Mouse (Mus musculus) gastrocnemius, postnatal 4 days (tissue): Measurements from ENCODE around the gene Tacc2. TPM values are rescaled to one million over a fixed set of nuclear protein-coding genes. Genes with fewer than 3 reads are reported as not detected.
A peak's percentile ranks its signal among the peaks of the same experiment; 100 is the strongest.
"Not testable (repeated sequence)": the region's sequence is repeated elsewhere in the genome, so short reads cannot be mapped to it uniquely, and the experiment has no call there.

Experiments used
- DNase-seq, 2 experiments: peaks; one replicate each; pipeline ENCODE4 v3.0.0; 2021 to 2022; ENCODE audit warnings: low spot score in 2 of 2, mixed read lengths in 2 of 2
- total RNA-seq, 2 experiments: library from RNA; stranded (reverse); gene quantifications; 2 replicates each; pipeline ENCODE4 v1.2.3; 2021

Tacc2 gene
- total RNA-seq, 2 experiments from 2014 or later: 171 to 202 TPM

DNA sequence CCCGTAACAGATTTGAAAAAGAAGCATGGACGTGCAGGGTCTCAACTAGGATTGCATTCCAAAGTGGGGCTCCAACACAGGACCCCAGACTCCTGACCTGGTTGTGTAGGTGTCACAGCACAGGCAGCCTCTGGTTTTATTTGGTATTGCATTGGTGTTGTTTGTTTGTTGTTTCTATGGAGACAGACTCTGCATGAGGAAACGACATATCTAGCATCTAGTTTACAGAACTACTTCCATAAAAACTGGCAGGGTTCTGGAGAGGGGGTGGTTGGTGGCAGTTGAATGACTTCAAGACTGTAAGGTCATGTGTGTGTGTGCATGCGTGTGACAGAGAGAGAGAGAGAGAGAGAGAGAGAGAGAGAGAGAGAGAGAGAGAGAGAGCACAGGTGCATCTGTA, 70.8 kb downstream of the Tacc2 start:
- DNase-seq: no peak

DNA sequence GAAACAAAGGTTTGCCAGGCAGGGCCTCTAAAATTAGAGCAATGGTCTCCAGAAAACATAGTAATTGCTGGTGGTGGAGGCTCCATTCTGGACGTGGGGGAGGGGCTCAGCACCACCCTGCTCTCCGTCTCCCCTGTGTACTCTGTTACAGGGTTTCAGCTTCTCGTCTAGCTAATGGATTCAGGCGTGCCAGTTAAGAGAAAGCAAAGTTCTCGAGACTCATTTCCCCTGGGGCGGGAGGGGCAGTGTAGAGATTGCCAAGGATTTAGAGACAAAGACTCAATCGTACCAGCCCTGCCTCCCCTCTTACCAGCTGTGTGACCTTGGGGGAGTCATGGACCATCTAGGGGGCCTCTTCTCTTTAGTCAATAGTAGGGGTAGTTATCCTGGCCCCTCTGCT, 72.0 kb downstream of the Tacc2 start:
- no peak for DNase-seq

DNA sequence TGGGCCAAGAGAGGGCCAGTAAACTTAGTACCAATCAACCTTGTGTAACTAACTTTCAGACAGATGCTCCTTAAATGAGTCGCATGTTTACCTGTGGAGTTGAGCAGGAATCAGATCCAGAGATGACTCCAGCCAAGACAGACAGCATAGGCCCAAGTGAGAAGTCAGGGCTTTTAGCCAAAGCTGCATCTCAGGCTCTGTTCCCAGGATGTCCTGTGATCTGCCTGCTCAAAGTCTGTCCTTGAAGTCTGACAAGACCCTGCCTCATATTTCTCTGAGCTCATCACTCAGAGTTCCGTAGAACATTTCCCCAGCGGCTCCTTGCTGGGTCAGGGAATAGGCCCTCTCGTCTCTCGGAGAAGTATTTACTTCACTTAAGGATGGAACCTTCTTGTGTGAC, 73.4 kb downstream of the Tacc2 start:
- no peak for DNase-seq

DNA sequence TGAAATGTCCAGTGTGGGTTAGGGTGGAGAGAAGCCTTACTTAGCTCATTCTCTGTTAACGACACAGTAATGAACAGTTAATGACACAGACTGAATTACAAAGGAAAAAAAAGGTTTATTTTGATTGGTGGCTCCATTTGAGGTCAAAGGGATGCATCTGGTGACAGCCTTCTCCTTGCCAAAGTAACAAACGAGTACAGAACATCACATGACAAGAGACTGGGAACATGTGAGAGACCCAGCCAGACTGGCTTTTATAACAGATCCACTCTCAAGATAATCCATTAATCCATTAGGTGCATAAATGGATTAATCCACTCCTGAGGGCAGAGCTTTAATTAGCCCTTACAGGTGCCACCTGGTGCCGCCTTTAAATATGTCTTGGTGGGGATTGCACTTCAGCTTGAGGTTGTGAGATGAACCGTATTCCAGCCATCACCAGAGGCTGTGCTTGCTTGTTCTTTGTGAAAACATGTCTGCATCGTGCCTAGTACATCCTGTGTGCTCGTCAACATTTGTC, 75.9 kb downstream of the Tacc2 start:
- no peak for DNase-seq

DNA sequence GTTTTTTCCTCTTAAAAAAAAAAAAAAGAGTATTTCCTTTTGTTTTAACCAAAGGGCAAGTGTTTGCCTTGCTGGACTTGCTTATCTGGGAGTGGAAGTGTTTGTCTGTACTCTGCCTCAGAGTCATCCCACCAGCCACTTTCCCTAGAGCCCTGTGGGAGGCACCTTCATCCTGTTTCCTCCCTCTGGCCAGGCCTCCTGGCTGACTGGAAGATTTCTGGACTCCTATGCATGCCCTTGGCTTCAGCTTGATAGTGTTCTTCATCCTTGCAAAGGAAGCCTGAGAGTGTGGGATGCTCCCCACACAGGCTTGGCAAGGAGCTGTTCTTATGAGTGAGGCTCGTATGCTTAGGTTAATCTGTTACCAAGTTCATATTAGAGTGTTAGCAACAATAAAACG, 77.3 kb downstream of the Tacc2 start:
- DNase-seq: no peak

DNA sequence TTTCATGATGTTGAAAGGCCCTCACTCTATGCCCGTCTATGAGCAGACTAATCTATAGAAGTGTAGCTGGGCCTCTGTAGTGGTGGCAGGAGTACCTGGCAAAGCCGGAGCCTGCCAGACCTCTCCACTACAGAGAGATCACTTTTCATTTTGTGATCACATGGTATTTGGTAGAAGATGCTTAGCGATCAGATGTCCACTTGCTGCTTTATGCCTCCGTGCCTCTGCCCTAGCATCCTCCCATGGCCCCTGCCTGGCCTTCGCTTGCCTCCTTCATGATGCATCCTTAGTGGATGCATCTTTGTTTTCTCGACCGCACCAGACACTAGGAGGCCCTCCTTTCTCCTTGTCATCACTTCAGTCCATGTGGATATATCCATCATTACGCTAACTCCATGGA, 79.7 kb downstream of the Tacc2 start:
- no peak for DNase-seq

DNA sequence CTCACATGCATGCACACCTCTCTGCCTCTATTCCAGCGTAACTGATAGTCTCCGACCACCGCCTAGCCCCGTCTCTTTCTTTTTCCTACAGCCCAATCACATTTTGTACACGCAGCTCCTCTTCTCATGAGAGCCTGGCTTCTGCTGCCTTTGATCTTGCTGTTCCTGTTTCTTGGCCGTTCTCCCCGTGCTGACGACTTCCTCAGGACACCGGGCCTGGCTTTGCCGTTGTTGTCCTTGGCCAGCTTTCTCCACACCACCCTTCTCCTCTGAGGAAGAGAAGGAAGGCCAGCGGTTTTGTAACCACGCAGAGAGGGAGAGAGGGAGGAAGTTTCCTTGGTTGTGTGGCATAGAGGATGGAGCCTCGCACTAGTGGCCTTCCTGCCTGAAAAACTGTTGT, 80.5 kb downstream of the Tacc2 start:
- peak in 1 of 2 experiments; percentile 52 for DNase-seq

DNA sequence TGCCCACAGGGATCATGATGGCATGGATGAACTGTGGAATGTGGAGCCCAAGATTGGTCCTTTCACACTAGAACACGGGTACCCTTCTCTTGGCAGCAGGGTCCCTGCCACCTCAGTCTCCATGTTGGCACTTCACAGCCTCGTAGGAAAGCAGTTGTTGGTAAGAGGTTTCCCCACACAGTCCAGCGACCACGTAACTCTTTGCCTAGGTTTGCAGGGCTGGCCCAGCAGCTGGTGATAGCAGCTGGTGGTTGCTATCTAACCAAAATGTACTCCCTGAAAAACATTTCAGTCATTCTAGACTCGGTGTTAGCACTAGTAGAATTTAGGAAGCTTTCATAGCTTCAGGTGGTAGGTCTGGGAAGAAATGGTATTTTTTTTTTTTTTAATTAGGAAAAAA, 81.9 kb downstream of the Tacc2 start:
- DNase-seq: no peak

DNA sequence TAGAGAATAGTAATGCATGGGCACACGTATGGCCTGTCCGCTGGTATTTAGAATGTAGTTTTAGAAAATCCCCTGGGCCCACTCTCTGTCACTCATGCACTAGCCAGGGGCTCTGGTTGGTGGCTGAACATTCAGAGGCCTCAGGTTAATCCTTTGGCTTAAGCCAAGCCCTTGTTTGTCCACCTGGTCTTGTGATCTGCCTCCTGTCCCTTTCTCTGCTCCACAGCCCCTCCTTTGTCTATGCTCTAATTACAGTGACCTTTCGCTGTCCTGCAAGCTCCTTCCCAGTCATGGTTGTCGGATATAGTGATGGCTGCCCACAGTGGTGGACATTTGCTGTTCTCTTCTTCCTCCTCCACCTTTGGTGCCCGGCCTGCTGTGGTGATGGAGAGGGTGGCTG, 85.0 kb downstream of the Tacc2 start:
- no peak for DNase-seq

DNA sequence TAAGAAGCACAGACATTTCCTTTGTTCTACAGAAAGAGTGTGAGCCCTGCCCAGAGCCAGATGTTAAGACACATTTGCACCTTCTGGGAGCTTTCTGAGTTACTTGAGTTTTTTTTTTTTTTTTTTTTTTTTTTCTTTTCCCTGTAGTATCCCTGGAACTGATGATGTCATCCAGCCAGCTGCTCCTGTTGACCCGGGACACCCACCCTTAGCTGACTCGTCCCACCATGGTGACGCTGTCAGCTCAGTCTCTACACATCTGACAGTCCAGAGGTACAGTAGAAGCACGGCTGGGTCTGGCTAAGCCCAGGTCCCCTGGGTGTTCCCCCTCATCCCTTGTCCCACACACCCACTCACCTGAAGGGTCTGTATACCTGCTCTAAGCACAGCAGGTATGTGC, 85.6 kb downstream of the Tacc2 start:
- DNase-seq: no peak

DNA sequence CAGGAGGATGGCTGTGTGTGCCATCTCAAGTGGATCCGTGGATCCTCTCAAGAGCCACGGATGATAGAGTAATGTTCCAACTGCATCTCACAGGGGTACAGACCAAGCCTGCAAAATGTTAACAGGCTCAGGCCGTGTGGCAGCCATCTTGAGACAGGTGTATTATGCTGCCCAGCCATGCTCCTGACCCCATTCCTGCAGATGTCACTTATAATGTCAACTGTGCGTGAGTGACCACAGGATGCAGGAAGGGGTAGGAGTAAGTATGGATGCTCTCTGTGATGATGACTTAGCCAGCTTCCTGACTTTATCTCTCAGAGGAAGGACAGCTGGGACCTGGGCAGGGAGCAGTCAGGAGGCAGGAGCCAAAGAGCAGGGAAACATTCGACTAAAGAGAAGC, 86.8 kb downstream of the Tacc2 start:
- no peak for DNase-seq

DNA sequence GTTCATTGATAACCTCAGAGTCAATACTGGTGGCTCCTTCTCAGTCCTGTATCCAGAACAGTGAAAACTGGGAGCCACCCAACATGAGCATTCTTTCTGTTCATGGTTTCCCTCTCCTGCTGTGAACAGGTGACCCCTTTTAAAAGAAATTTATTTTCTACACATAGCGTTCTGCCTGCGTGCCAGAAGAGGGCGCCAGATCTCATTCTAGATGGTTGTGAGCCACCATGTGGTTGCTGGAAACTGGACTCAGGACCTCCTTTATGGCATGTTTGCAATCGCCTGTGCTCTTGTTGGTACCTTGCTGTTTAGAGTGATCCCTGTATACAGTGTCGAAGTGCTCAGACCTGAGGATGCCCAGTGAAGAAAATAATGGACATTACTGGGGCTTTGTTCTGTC, 87.4 kb downstream of the Tacc2 start:
- no peak for DNase-seq

DNA sequence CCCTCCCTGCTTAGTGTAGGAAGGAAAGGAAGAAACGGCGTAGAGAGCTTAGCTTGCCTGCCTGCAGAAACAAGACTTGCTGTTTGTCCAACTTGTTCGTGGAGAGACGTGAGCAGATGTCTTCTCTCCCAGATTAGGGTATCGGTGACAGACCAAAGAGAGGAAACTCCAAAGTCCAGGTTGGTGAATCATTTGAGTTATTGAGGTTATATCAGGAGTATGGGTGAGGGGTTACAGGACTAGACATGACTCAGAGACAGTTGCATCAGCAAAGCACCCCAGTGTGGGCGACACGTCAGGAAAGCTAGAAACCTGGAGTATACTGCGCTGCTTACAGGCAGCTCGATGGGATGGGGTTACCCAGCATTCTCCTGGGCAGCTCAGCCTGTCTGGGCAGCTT, 88.1 kb downstream of the Tacc2 start:
- no peak for DNase-seq

DNA sequence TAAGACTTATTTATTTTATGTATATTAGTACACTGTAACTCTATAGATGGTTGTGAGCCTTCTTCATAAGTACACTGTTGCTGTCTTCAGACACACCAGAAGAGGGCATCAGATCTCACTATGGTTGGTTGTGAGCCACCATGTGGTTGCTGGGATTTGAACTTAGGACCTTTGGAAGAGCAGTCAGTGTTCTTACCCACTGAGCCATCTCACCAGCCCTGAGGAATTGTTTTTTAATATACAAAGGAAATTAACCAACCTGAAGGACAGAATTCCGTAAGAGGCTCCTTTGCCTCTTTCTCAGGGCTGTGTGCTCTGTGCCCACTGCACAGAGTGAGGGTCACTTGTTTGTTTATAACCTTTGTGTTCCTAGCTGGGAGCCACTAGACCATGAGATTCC, 90.8 kb downstream of the Tacc2 start:
- DNase-seq: not testable (repeated sequence)

DNA sequence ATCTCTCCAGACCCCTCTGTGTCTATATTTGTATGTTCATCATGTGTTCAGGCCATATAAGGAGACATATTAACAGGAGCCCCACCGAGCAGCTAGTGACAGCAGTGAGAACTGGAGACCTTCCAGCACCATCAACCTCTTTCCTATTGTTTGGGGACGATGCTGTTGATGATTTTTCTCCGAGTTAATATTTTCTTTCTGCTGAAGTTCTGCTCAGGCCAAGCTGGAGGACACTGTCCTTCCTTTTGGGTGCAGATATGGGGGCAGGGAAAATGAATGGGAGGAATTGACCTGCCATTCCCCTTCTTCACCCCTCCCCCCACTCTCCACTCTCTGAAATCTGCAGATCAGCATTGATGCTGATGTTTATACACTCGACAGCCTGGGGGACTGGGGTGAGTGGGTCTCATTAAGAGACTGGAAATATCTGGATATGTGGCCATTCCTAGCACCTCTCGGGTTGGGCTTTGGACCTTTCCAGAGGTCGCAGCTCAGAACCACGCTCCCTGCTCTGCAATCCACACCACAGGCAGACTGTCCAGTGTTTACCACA, 91.6 kb downstream of the Tacc2 start:
- no peak for DNase-seq

DNA sequence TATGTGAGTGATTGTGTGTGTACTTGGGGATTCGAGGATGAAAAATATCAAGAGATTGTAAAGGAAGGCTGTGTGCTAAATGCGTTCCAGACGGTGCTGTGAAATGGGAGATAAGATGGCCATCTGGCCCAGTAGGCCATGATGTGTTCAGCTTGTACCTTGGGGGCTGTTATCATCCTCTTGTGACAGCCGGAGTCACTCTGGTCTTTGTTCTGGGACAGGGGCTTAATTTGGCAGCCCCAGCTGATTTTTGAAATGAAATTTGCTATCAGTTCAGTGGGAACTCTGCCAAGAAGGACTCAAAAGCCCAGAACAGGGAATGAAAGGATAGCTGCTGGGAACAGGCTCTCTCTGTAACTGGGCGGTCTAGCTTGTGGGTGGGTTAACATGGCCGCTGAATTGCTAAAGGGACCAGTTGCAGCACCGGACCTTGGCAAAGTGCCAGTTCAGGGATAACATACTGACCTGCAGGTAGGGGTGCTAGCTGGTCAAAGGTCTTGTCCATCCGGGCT, 92.2 kb downstream of the Tacc2 start:
- peak in 1 of 2 experiments; percentile 35 for DNase-seq

DNA sequence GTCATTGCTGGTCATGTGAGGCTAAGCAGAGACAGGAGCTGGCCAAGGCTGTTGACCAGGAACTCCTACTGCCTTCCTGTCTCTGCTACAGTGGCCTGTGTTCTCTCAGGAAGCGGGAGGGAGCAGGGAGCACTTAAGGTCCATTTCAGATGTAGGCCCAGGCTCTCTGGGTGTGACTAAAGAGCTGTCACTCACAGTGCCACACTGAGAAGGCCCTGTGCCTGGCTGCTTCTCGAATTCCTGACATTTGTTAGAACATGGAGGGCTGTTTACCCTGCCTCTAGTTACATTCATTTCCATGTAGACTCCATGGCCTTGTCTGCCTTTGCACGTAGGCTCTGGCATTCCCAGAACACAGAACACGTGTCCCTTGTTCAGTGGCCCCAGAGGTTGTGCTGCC, 93.1 kb downstream of the Tacc2 start:
- no peak for DNase-seq

DNA sequence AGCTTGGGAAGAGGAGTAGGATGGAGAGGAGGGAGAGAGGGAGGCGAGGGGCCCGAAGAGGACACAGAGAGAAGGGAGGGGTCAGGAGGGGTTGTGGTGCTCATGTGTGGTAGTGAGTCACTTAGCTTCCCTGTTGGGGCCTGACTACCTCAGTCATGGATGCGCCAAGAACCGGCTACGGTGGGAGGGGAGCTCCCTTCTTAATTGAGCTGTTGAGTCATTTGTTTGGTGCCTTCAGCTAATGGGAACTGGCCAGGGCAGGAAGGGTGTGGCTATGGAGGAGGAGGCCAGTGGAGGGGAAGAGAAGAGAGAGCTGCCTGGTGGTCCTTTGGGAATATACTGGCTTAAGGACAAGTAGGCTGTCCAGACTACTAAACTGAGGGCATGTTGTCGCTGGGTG, 94.1 kb downstream of the Tacc2 start:
- peak in 1 of 2 experiments; percentile 53 for DNase-seq

DNA sequence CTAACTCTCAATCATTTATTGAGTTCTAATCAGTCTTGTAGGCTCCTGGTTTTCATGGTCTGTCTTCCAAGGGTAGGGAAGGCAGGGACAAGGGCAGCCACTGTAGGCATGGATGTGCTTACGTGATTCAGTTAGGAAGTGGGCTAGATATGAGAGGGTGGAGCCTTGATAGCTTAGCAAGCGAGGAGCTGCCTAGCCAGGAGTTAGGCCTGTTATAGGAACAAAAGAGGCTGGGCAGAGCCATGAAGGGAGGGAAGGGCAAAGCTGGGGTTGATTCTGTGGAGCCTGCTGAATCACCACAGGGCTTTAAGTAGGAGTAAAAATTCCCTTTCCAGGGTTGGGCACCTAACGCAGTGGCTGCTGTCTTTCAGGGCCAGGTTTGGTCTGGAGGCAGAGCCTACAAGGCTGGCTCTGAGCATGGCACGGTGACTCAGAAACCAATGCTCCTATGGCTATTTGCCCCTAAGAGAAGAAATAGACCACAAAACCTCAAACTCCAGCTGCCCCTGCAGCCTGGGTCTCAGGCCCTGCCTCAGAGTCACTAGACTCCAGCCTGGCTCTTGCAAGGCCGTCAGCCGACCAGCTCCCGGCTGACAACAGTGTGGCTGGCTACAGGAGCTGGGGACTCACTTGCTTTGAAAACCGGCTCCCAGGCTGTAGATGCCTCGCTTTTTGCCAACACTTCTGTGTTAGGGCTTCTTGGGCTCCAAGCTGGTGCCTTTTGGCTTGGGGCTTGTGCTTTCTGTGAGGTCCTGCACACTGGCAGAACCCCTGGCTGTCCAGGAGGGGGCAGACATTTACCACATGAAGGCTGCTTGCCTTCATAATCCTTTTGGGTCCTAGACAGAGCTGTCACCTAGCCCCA, 96.2 kb downstream of the Tacc2 start:
- peak in 1 of 2 experiments; percentile 34 for DNase-seq

DNA sequence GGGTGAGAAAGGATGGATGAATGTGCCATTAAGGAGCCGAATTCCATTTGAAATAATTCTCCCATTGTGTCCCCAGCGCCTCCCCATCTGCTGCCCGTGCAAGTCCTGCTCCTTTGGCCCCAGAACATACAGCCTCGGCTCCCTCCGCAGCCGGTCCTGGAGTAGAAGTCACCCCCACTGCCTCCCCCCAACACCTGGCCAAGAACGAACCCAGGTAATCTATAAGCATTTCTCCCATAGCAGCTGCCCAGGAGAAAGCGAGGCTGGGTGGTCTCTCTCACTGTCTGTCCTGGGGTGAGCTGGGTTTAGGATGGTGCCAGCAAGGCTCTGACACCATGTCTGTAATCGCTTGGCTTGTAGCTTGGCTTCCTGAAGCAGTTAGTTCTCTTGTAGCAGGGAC, 97.3 kb downstream of the Tacc2 start:
- no peak for DNase-seq

DNA sequence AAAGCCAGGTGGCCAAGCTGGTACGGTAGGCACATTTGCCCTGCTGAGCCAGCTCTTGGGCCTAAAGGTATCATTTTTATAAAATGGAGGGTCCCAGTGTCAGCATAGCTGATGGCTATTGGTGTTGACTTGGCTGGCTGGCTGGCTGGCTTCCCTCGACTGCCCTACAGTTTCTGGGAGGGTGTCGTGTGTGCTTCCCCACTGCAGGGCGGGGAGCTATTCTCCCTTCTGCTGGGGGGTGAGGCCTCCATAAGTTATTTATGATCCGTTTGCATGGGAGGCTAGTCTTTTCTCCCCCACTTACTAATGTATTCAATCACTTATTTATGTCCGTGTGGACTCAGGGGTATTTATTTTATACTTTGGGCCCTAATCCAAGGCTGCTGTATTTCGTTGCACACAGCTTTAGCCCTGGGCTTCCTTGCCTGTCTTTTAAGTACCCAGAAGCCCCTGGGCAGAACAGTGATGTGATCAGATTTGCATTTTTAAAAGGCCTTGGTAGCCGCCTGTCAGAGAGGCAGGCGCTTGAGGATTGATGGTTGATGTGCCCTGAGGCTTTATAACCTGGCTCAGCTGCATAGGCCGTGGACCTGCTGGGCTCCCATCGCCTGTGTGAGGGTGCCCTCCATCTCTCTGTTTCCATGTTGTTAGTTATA, 99.8 kb downstream of the Tacc2 start:
- no peak for DNase-seq
